Mouse (Mus musculus) stomach, postnatal 0 days (tissue): ENCODE measurements around the gene Elmo2.
A peak's percentile ranks its signal among the peaks of the same experiment; 100 is the strongest.

Experiments used
- CTCF ChIP-seq: IDR thresholded peaks from 2 replicates; pipeline ENCODE4 v1.5.1; 2016; ENCODE audit warnings: antibody characterized with exemption, low read depth, mild to moderate bottlenecking, moderate library complexity
- EP300 ChIP-seq: optimal IDR thresholded peaks from 2 replicates; pipeline ENCODE3; 2016; ENCODE audit warnings: antibody characterized with exemption

- TF ChIP-seq CTCF = peak; percentile 88
- TF ChIP-seq EP300 = no peak
Observed at GRCm38 (mm10) chr2:165275824-165276223, 50.5 kb downstream of the Elmo2 start.
